Mouse (Mus musculus) thymus, postnatal 10 days (tissue): Measurements from ENCODE around the gene Ndufs1.
"Not testable (repeated sequence)": the region's sequence is repeated elsewhere in the genome, so short reads cannot be mapped to it uniquely, and the experiment has no call there.

Experiments
- DNase-seq, 2 experiments: peaks; one replicate each; pipeline ENCODE4 v3.0.0; 2021; ENCODE audit warnings: low spot score in 2 of 2

The Ndufs1 gene

GRCm38 (mm10) chr1:63176604-63177421, at the start of gene Ndufs1, which contains the start of gene Eef1b2:
TSS of gene Ndufs1 (minus strand) at chr1:63176833.
TSS of gene Eef1b2 (plus strand) at chr1:63176825.
- peak; percentile 96 to 97 for DNase-seq

GRCm38 (mm10) chr1:63225890-63226289, 49.3 kb upstream of the Ndufs1 start:
- no peak for DNase-seq

- no peak for DNase-seq
Measured at GRCm38 (mm10) chr1:63225009-63225408, 48.4 kb upstream of the Ndufs1 start.

- DNase-seq: no peak
Measured at GRCm38 (mm10) chr1:63219277-63219676, 42.6 kb upstream of the Ndufs1 start.

GRCm38 (mm10) chr1:63214631-63215030, 38.0 kb upstream of the Ndufs1 start:
- no peak for DNase-seq

GRCm38 (mm10) chr1:63214271-63214558, 37.6 kb upstream of the Ndufs1 start, which contains the start of gene Gpr1:
TSS of gene Gpr1 (minus strand) at chr1:63214543.
- no peak for DNase-seq

- no peak for DNase-seq
Measured at GRCm38 (mm10) chr1:63213478-63214270, 37.0 kb upstream of the Ndufs1 start.

- no peak for DNase-seq
Measured at GRCm38 (mm10) chr1:63209861-63210529, 33.4 kb upstream of the Ndufs1 start.

GRCm38 (mm10) chr1:63207607-63208006, 31.0 kb upstream of the Ndufs1 start:
- DNase-seq: no peak

- DNase-seq: no peak
Measured at GRCm38 (mm10) chr1:63204660-63205394, 28.2 kb upstream of the Ndufs1 start.

GRCm38 (mm10) chr1:63203950-63204659, 27.5 kb upstream of the Ndufs1 start:
- DNase-seq: no peak

GRCm38 (mm10) chr1:63203471-63203870, 26.8 kb upstream of the Ndufs1 start:
- no peak for DNase-seq

GRCm38 (mm10) chr1:63201672-63202071, 25.0 kb upstream of the Ndufs1 start:
- no peak for DNase-seq

- no peak for DNase-seq
Measured at GRCm38 (mm10) chr1:63200322-63200721, 23.7 kb upstream of the Ndufs1 start.

- no peak for DNase-seq
Measured at GRCm38 (mm10) chr1:63199387-63199786, 22.8 kb upstream of the Ndufs1 start.

GRCm38 (mm10) chr1:63195848-63196512, 19.3 kb upstream of the Ndufs1 start:
- DNase-seq: no peak

- no peak for DNase-seq
Measured at GRCm38 (mm10) chr1:63192306-63193065, 15.9 kb upstream of the Ndufs1 start.

GRCm38 (mm10) chr1:63190851-63191250, 14.2 kb upstream of the Ndufs1 start:
- no peak for DNase-seq

GRCm38 (mm10) chr1:63188536-63188935, 11.9 kb upstream of the Ndufs1 start:
- no peak for DNase-seq

- not testable (repeated sequence) for DNase-seq
Measured at GRCm38 (mm10) chr1:63185430-63185829, 8.8 kb upstream of the Ndufs1 start.
